Mouse (Mus musculus) olfactory bulb, adult 2 months (tissue): Measurements from ENCODE around the gene Meis2. TPM values are rescaled to one million over a fixed set of nuclear protein-coding genes. Genes with fewer than 3 reads are reported as not detected.

Experiments used
- H3K27ac ChIP-seq: fragments of 200-500 bp; 2 replicates; pipeline ENCODE4 v1.5.1; 2012; ENCODE audit warnings: low read depth, low read length; ENCODE audit not compliant: insufficient read depth
- H3K4me1 ChIP-seq: fragments of 200-500 bp; 2 replicates; pipeline ENCODE4 v1.6.1; 2012; ENCODE audit warnings: low read length; ENCODE audit not compliant: control insufficient read depth, insufficient read depth
- H3K4me3 ChIP-seq: fragments of 200-500 bp; 2 replicates; pipeline ENCODE4 v1.5.1; 2012; ENCODE audit warnings: mild to moderate bottlenecking, low read depth, low read length, moderate library complexity; ENCODE audit not compliant: insufficient read depth
- CTCF ChIP-seq: fragments of 200-500 bp; IDR thresholded peaks from 2 replicates; pipeline ENCODE4 v1.5.1; 2012; ENCODE audit warnings: low read depth, mild to moderate bottlenecking, low read length, moderate library complexity; ENCODE audit not compliant: insufficient read depth
- POLR2A ChIP-seq: fragments of 200-500 bp; IDR thresholded peaks from 2 replicates; pipeline ENCODE4 v1.6.1; 2012; ENCODE audit warnings: mild to moderate bottlenecking, low read depth, low read length, moderate library complexity; ENCODE audit not compliant: insufficient read depth
- WGBS: fragments of 180-500 bp; shearing (Covaris S2); methylation state at CpG from one replicate; pipeline ENCODE4 v1.1.7; 2018; 5-methylcytosine and 5-hydroxymethylcytosine counted together
- polyA plus RNA-seq: library from polyadenylated mRNA; stranded (reverse); fragments of >200 nt; gene quantifications from 2 replicates; pipeline ENCODE4 v1.2.4, GENCODE M21; 2012; ENCODE audit warnings: low replicate concordance; ENCODE audit not compliant: missing spikeins, insufficient read depth, insufficient read length

Gene Meis2
- polyA plus RNA-seq, 1 experiment = 356 TPM

DNA sequence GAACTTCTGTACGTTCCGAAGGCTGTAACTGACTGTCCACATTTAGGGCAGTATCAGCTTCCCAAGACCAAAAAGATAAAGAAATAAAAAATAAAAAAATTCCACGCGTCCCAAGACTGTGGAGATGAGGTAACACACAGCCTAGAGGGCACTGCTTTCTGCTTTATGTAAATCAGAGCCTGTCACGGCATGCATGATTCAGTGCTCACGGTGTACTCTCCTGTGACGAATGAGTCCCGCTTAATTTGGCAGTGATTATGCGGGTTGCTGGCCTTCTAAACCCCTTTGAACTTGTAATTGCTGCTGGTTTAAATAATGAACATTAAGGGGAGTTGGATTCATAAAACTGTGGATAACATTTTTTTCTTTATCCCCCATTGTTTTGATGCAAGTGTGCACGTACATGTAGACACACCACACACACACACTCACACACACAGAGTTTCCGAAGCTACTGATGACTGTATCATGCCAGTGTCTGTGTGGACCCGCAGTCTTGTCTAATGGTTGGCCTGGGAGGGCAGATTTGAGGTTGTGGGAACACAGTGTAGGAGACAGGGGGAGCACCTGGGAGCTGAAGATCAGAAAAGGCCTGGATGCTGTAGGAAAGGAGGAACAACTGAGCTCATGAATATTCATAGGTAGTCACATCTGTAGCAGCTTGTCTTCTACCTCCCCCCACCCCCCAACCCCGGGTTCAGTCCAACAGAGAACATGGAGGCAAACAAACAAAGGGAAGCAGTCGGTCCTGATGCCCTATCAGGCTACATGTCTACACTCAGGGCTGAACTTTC, 85.8 kb downstream of the Meis2 start:
- no peak overlapping the region for H3K4me3 ChIP-seq
- TF ChIP-seq CTCF (no peak), POLR2A (no peak)
- H3K4me1 ChIP-seq = peaks cover 10% of the 10 kb centered on the region
- H3K27ac ChIP-seq = peak overlapping the region; percentile 53
- 22% methylated on average over 14 of the region's 14 CpGs for WGBS

DNA sequence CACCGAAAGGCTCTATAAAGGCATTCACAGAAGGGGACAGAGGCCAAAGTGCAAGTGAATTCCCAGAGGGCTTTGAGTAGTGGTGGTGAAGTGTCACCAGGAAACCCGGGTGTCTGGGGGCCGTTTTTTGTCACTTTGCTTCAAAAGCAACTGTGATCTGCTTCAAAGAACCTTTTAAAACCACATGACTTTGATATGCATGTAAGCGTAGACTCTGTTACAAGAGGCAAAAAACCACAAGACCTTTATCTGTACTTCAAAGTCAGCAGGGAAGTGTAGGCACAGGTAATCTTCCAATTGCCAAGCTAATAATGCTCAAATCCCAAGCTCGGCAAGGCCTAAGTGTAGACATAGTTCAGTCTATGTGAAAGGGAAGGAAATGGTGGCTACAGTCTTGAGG, 87.0 kb downstream of the Meis2 start:
- no peak for TF ChIP-seq POLR2A
- TF ChIP-seq CTCF = no peak
- Histone ChIP-seq H3K27ac (no peak overlapping the region), H3K4me1 (peaks cover 6% of the 10 kb centered on the region; the same call in 1 of the 2 replicates), H3K4me3 (no peak overlapping the region)
- WGBS = 69% methylated on average over 5 of the region's 5 CpGs

DNA sequence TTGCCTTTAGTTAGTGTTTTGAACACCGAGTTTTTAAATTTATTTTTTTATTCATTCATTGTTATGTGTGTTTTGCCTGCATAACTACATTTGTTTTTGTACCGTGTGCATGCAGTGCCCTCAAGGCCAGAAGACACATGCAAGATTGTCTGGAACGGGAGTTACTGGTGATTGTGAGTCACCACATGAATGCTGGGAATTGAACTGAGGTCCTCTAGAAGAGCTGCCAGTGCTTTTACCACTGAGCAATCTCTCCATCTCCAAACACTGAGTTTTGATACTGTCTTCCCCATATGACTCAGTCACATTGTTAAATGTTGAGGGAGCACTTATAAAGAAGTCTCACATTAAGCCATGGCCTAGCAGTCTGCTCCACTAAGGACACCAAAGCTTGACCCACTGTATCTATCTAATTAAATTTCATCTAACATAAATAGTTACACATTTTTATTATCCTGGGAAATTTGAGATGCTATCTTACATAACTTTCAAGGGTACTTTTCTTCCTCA, 94.3 kb downstream of the Meis2 start:
- Histone ChIP-seq H3K4me1 (peaks cover 7% of the 10 kb centered on the region), H3K4me3 (no peak overlapping the region), H3K27ac (no peak overlapping the region)
- WGBS = 55% methylated on average over 3 of the region's 3 CpGs
- TF ChIP-seq CTCF = no peak
- TF ChIP-seq POLR2A = no peak

DNA sequence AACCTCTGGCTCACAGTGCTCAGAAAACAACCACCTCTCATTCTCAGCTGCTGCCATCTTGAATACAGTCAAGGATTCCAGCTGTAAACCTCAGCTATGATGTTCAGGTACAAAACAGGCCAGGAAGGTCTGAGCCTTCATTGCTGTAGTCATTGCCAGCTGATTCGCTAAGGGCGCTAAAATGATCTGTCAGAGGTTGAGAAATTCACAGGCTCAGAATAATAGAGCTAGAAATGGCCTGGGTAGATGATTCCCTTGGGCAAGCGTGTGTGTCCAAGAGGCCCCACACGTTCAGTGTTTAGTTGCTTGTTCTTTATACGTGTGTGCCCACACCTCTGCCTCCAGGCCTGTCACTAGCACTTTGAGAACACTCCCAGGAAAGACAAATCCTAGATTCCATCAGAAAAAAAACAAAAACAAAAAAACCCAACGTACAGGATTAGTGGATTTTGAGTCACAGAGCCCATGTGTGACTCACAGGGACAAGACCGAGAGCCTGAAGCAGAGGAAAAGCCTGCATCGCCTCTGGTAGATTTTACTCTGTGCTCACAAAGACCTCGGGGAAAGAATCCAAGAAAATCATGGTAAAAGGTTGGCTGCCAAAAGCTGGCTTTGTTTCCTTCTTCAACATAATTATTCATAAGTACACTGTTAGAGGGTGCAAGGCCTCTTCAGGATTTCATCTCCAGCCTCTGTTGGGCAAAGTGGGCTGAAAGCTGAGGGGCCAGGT, 95.4 kb downstream of the Meis2 start:
- peak overlapping the region; percentile 79 for H3K27ac ChIP-seq
- H3K4me1 ChIP-seq = peaks cover 7% of the 10 kb centered on the region
- 28% methylated on average over 9 of the region's 9 CpGs for WGBS
- H3K4me3 ChIP-seq = no peak overlapping the region
- no peak for TF ChIP-seq CTCF
- TF ChIP-seq POLR2A = no peak

DNA sequence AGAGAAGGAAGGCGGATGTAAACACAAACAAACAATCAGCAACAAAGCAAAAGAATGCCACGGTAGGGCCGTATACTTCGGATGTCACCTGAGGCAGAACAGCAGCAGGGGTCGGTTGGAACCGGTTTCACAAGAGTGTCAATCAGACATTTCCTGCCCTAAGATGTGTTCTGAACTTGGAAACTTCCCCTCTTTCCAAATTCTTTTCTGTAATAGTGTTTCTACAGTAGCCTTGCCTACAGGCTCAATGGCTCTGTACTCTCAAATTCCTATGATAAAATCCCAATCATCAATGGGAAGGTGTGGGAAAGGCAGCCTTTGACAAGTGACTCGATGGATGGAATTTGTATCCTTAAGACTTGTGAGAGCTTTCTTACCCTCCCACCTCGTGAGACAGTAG, 96.4 kb downstream of the Meis2 start:
- no peak for TF ChIP-seq POLR2A
- no peak overlapping the region for H3K4me3 ChIP-seq
- no peak overlapping the region for H3K27ac ChIP-seq
- WGBS = 54% methylated on average over 8 of the region's 8 CpGs
- H3K4me1 ChIP-seq = peaks cover 8% of the 10 kb centered on the region

DNA sequence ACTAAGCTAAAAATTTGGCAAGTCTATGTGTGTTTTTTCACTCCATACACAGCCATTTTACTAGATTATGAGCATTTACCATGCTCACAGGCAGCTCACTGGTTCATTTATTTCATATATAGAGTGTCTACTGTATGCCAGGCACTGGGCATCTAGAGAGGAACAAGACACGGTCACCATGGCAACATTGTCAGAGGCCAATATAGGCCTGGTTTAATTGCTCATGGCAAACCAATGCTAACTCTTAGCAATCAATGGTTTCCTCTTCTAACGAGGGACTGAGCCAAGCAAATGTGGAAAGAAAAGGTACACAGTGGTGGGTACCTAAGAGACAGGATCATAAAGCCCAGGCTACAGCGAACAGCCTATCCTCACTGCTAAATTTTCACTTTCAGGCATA, 100.7 kb downstream of the Meis2 start:
- 38% methylated on average over 3 of the region's 3 CpGs for WGBS
- TF ChIP-seq POLR2A = no peak
- no peak for TF ChIP-seq CTCF

DNA sequence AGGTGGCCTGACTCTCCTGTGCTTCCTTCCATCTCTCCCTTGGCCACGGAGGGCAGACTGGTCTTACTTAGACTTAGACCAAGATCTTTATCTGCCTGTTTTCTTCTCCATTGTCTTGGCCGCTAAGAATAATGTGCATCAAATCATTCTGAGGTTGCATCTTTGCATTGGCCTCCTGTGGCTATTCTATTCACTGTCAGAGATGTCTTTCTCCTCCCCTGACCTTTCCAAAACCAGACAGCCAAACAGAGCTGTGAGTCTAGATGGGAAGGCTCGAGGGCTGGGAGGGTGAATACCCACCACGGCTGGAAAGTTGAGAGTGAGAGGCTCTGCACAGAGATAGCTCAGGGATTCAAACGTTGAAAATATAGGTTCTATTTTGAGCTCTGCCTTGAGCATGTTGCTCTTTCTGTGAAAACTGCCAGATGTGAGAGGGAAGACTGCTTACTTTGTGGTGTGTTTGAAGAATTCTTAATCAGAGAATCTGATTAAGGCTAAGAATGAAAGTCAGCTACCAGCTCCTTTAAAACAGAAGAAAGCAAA, 102.3 kb downstream of the Meis2 start:
- Histone ChIP-seq H3K27ac (peak overlapping the region; percentile 27), H3K4me3 (no peak overlapping the region), H3K4me1 (peaks cover 16% of the 10 kb centered on the region)
- WGBS = 15% methylated on average over 5 of the region's 5 CpGs
- no peak for TF ChIP-seq POLR2A
- no peak for TF ChIP-seq CTCF

More for the DNA sequence above, 100.7 kb downstream of the Meis2 start:
- no peak overlapping the region for H3K4me3 ChIP-seq
- peaks cover 14% of the 10 kb centered on the region for H3K4me1 ChIP-seq
- peak overlapping the region; percentile 35 for H3K27ac ChIP-seq

DNA sequence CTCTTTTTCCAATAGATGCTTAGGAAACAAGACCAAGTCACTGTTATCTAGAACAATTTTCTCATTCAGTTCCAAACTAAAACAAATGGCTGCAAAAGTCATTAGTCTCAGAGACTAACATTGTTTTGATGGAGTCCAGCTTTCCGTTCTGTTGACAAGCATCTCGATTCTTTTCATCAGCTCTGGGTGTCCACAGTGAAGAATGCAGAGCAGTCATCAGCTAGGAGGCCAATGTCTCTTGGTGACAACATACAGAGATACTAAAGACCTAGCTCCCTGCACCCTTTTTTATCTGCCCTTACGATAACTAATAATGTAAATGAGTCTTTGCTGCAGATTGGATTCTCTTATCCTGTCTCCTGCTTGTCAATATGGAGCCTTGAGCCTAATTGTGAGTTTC, 102.9 kb downstream of the Meis2 start:
- Histone ChIP-seq H3K4me3 (no peak overlapping the region), H3K4me1 (peaks cover 16% of the 10 kb centered on the region), H3K27ac (0 out of 2 replicates have a peak overlapping the region, but pooled peaks have one; percentile 27)
- no peak for TF ChIP-seq CTCF
- no peak for TF ChIP-seq POLR2A
- 39% methylated on average over 3 of the region's 3 CpGs for WGBS

DNA sequence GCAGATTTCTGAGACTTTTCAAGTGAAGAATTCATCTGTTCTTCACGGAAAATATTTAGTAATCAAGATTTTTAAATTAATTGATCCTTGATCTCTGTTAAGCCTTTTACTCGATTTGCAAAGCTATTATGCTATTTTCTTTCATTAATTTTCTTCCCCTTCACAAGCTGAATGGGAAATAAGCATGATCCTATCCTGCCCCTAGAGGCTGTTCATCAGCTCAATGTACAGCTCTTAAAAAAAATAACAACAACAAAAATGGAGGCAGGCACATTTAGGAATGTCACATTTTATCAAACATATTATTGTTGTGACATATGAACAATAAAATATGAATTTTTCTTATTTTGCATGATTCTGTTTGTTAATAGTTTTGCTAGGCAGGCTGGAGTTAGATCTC, 103.5 kb downstream of the Meis2 start:
- no peak for TF ChIP-seq CTCF
- TF ChIP-seq POLR2A = no peak
- Histone ChIP-seq H3K4me3 (no peak overlapping the region), H3K27ac (no peak overlapping the region), H3K4me1 (peaks cover 16% of the 10 kb centered on the region)
- 35% methylated on average over 2 of the region's 2 CpGs for WGBS
